Mouse (Mus musculus) heart, embryonic 11.5 days (tissue): Measurements from ENCODE around the gene 1700113H08Rik. TPM values are rescaled to one million over a fixed set of nuclear protein-coding genes. Genes with fewer than 3 reads are reported as not detected.

ENCODE experiments used
- ATAC-seq: fragments of 200-750 bp; cut with Nextera tagmentation; replicated peaks from 2 replicates; pipeline ENCODE4 v1.8.0; 2017; ENCODE audit warnings: moderate library complexity; ENCODE audit not compliant: insufficient number of reproducible peaks, low FRiP score, low TSS enrichment
- H3K27ac ChIP-seq: fragments of 300-500 bp; sonication (generic); 2 replicates; pipeline ENCODE4 v1.5.1; 2014; ENCODE audit warnings: mild to moderate bottlenecking, low read depth, low read length
- H3K27me3 ChIP-seq: fragments of 300-500 bp; sonication (generic); 2 replicates; pipeline ENCODE4 v1.6.1; 2014; ENCODE audit warnings: mild to moderate bottlenecking, low read length, mixed read lengths; ENCODE audit not compliant: control insufficient read depth, insufficient read depth
- H3K36me3 ChIP-seq: fragments of 300-500 bp; sonication (generic); 2 replicates; pipeline ENCODE4 v1.6.1; 2014; ENCODE audit warnings: mild to moderate bottlenecking, low read length, moderate library complexity, mixed read lengths; ENCODE audit not compliant: control insufficient read depth, insufficient read depth
- H3K4me1 ChIP-seq: fragments of 300-500 bp; sonication (generic); 2 replicates; pipeline ENCODE4 v1.6.1; 2014; ENCODE audit warnings: low read length; ENCODE audit not compliant: control insufficient read depth, insufficient read depth
- H3K4me2 ChIP-seq: fragments of 300-500 bp; sonication (generic); 2 replicates; pipeline ENCODE4 v1.6.1; 2014; ENCODE audit warnings: mild to moderate bottlenecking, moderate library complexity
- H3K4me3 ChIP-seq: fragments of 300-500 bp; sonication (generic); 2 replicates; pipeline ENCODE4 v1.5.1; 2014; ENCODE audit warnings: low read depth, low read length
- H3K9ac ChIP-seq: fragments of 300-500 bp; sonication (generic); 2 replicates; pipeline ENCODE4 v1.6.1; 2014; ENCODE audit warnings: mild to moderate bottlenecking, low read depth, low read length, moderate library complexity
- H3K9me3 ChIP-seq: fragments of 300-500 bp; sonication (generic); replicated peaks from 2 replicates; pipeline ENCODE4 v1.6.1; 2016; ENCODE audit warnings: low read length; ENCODE audit not compliant: control insufficient read depth
- WGBS: fragments of 180-500 bp; shearing (Covaris S2); extraction: QIAGEN DNeasy Blood & Tissue Kit; methylation state at CpG from one replicate; pipeline ENCODE4 v1.1.7; 2014; ENCODE audit not compliant: insufficient replicate concordance; 5-methylcytosine and 5-hydroxymethylcytosine counted together
- polyA plus RNA-seq: library from polyadenylated mRNA; unstranded; fragments of >200 nt; fragmentation: Nextera tagmentation; extraction: Ambion mirVana; gene quantifications from 2 replicates; pipeline ENCODE4 v1.2.1, GENCODE M21; 2014

Gene 1700113H08Rik
- polyA plus RNA-seq, 1 experiment from 2014 or later: 0.20 TPM

DNA sequence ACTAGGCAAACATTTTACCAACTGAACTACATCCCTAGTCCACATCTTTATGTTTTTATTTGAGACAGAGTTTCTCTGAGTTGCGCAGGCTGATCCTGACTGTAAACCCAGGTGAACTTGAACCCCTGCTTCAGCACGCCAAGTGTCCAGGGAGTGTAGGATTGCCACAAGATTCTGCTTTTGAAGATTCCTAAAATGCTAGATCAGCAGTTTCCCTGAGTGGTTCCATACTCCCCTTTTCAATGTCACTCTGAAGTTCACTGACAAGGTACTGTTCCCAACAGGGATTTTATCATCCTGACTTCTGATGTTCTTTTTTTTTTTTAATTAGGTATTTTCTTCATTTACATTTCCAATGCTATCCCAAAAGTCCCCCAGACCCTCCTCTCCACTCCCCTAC is 140.9 kb downstream of the 1700113H08Rik start:
- Histone ChIP-seq H3K9me3 (no peaks in the 10 kb centered on the region), H3K9ac (no peak overlapping the region), H3K27ac (no peak overlapping the region), H3K4me3 (no peak overlapping the region), H3K36me3 (no peaks in the 10 kb centered on the region), H3K4me2 (no peak overlapping the region), H3K27me3 (no peaks in the 10 kb centered on the region), H3K4me1 (no peaks in the 10 kb centered on the region)
- ATAC-seq: no peak
- WGBS: 87% methylated on average over 2 of the region's 2 CpGs

DNA sequence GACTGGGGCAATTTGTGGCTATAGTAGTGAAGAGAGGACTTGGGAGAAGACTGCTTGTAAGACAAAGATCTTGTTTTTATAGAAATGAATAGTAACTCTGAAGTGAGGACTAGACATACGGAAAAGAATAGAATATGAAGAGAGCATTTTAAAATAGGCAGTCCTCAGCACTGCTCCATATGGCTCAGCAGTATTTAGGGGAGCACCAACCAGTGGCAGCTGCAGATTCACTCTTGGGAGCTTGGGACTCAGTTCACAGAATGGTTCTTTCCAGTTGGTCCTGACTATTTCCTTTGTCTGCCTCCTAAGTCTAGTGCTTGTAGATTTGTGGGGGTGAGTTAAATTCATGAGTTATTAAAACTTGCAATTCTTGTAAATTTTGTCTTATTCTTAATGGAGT is 151.6 kb downstream of the 1700113H08Rik start:
- Histone ChIP-seq H3K36me3 (no peaks in the 10 kb centered on the region), H3K27ac (no peak overlapping the region), H3K9me3 (no peaks in the 10 kb centered on the region), H3K27me3 (no peaks in the 10 kb centered on the region), H3K9ac (no peak overlapping the region), H3K4me3 (no peak overlapping the region), H3K4me2 (no peak overlapping the region), H3K4me1 (no peaks in the 10 kb centered on the region)
- 65% methylated on average over 1 of the region's 1 CpGs for WGBS
- ATAC-seq: no peak

DNA sequence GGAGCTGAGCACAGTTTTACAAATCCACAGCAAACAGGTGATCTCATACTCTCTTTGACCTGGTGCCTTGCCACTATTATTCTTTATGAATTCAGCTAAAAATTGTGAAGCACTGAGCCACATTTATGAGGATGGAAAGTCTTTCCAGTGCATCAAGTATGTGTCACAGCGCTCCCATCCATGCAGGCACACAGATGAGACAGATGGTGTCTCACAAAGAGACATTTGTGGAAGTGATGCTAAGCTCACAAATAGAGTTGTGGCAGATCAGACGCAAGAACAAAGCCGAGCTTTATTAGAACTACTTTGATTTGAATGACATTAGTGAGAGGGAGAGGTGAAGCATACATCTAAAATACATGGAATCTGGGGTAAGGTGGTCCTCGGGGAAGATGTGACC is 153.2 kb downstream of the 1700113H08Rik start:
- H3K4me2 ChIP-seq: no peak overlapping the region
- no peak overlapping the region for H3K9ac ChIP-seq
- no peaks in the 10 kb centered on the region for H3K4me1 ChIP-seq
- H3K27ac ChIP-seq: no peak overlapping the region
- no peak overlapping the region for H3K4me3 ChIP-seq
- H3K9me3 ChIP-seq: no peaks in the 10 kb centered on the region
- H3K27me3 ChIP-seq: no peaks in the 10 kb centered on the region
- no peaks in the 10 kb centered on the region for H3K36me3 ChIP-seq
- 72% methylated on average over 4 of the region's 4 CpGs for WGBS
- no peak for ATAC-seq

DNA sequence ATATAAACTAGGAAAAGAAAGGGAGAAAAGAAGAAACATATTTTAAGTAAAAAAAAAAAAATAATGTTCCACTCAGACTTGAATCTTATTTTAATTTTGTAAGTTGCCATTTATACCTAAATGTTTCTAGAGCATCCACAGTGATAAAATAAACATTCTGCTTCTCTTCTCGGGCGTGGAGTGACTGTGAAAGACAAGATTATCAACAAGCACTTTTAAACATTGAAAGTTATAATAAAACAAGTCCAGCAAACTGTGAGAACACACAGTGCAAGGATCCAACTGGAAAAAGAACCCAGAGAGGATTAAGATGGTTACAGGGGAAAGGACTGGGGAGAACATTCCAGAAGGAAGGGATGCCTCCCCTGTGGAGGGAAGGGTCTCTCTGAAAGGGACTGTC is 155.0 kb downstream of the 1700113H08Rik start:
- WGBS: 60% methylated on average over 2 of the region's 2 CpGs
- Histone ChIP-seq H3K4me3 (no peak overlapping the region), H3K9ac (no peak overlapping the region), H3K27me3 (no peaks in the 10 kb centered on the region), H3K4me1 (no peaks in the 10 kb centered on the region), H3K27ac (no peak overlapping the region), H3K4me2 (no peak overlapping the region), H3K36me3 (no peaks in the 10 kb centered on the region), H3K9me3 (no peaks in the 10 kb centered on the region)
- no peak for ATAC-seq

DNA sequence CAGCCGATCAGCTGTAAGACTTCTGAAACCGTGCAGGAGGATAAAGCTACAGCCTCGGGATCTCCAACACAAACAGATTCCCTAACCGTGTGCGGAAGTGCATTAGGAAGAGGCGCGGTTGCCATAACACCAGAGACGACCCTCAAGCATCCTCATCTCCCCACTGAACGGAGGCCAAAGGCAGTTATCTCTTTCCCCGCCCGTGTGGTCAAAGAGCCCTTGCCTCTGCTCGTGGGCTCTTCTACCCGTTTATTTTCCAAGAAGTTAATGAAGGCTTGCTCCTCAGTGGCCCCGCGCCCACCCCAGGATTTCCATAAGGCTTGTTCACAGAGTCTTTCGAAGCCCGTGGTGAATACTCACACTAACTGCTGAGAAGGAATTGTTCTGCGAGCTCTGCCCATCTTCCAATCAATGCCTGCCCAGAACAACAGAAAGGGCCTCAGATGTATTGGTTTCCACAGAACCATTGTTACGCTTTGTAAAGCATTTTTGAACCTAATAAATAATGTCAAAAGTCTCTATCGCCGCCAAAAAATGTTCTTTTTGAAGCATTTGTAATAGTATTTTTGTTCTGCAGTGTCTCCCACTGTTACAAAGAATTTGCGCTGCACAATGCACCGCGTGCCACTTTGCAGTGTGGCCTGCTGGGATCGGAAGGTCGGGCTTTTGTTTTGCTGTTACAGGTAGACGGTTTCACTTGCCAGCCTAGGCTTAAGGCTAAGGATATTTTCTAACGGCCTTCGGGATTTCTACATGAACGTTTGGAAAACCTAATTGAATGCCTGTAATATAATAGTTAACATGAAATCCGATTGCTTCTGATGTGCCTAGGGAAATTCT is 172.4 kb downstream of the 1700113H08Rik start:
- Histone ChIP-seq H3K36me3 (no peaks in the 10 kb centered on the region), H3K27me3 (no peaks in the 10 kb centered on the region), H3K4me3 (no peak overlapping the region), H3K9ac (no peak overlapping the region), H3K4me1 (no peaks in the 10 kb centered on the region), H3K27ac (no peak overlapping the region), H3K9me3 (no peaks in the 10 kb centered on the region), H3K4me2 (no peak overlapping the region)
- 56% methylated on average over 31 of the region's 31 CpGs for WGBS
- no peak for ATAC-seq

DNA sequence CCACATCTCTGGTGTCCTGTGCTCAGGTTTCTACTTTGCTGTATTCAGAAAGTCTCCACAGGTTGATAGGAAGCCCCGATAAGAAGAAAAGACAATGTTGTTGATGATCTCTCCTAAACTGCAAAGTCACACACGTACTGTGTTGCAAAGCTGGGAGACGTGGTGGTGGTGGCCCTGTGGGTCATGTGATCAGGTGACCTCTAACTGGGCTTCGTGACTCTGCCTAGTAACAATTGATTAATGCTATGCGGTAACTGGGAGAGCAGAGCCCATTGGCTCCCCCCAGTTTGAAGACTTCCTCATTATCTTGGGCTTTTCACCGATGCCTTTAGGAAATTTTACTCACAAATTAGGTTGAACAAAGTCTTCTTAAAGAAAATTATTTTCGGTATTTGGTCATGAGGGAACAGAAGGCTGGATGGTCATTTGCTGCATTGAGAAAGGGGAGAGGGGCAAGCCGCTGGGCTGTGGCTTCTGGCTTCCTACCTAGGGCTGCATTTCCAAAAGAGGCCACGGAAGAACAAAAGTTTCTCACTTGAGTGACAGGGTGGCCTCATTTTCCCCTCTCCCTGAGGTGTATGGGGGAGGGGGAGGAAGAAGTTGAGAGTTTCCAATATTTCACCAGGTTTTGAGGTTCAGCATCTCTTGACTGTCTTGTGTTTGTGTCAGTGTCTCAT is 181.6 kb downstream of the 1700113H08Rik start:
- Histone ChIP-seq H3K27me3 (no peaks in the 10 kb centered on the region), H3K4me1 (no peaks in the 10 kb centered on the region), H3K36me3 (no peaks in the 10 kb centered on the region), H3K27ac (no peak overlapping the region), H3K9me3 (no peaks in the 10 kb centered on the region), H3K4me3 (no peak overlapping the region), H3K4me2 (no peak overlapping the region), H3K9ac (no peak overlapping the region)
- ATAC-seq: no peak
- WGBS: 69% methylated on average over 9 of the region's 9 CpGs

DNA sequence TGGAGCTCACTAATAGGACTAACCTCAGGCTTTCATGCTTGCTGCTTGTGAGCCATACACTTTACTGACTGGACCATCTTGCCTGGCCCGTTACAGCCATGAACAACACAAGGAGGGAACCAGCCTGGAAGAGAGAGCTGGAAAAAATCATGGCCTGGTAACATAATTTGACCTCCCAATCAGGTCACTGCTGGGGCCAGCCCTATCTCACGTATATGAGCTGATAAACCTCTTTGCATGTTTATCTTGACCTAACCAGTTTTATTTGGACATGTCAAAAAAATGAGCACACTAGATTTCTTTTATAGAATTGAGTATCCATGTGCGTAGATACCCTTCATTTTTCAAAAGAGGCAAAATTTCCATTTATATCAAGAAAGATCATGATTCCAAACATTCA is 213.9 kb downstream of the 1700113H08Rik start:
- no peak for ATAC-seq
- WGBS: 69% methylated on average over 3 of the region's 3 CpGs

DNA sequence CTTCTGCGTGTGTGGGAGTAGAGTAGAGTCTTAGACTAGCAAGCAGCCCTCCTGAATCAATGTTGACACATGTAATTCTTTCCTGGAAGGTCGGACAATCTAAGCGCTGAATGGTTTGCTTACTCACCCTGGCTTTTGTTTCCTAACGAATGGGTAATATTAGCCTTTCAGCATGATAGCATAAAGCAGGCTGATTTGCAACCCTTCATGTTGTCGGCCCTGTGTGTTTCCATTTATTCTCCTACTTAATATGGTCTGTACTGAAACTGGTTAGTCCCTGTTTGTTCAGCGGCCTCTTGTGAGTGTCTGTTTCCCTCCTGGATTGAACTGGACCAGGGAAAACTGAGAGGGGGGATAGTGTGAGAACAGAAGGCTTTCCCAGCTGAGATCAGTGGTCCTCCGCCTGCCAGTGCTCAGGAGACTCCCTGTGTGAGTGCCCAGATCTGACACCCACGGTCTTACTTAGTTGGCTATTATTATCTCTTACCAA is 214.3 kb downstream of the 1700113H08Rik start:
- H3K9me3 ChIP-seq: no peaks in the 10 kb centered on the region
- no peaks in the 10 kb centered on the region for H3K36me3 ChIP-seq
- no peaks in the 10 kb centered on the region for H3K27me3 ChIP-seq
- no peak overlapping the region for H3K4me2 ChIP-seq
- no peak overlapping the region for H3K9ac ChIP-seq
- no peak overlapping the region for H3K27ac ChIP-seq
- ATAC-seq: no peak
- no peak overlapping the region for H3K4me3 ChIP-seq
- WGBS: 68% methylated on average over 8 of the region's 8 CpGs
- H3K4me1 ChIP-seq: no peaks in the 10 kb centered on the region

More for the DNA sequence above, 213.9 kb downstream of the 1700113H08Rik start:
- Histone ChIP-seq H3K4me3 (no peak overlapping the region), H3K36me3 (no peaks in the 10 kb centered on the region), H3K9ac (no peak overlapping the region), H3K4me1 (no peaks in the 10 kb centered on the region), H3K4me2 (no peak overlapping the region), H3K27ac (no peak overlapping the region), H3K9me3 (no peaks in the 10 kb centered on the region), H3K27me3 (no peaks in the 10 kb centered on the region)
